Mouse (Mus musculus) CD4-positive helper T cell, adult 2 months (primary cell): ENCODE measurements around the gene Serpinh1.

ENCODE experiments used
- DNase-seq: peaks from one replicate; pipeline ENCODE4 v3.0.0-alpha.2; 2012; ENCODE audit warnings: low read depth, missing footprints, low spot score

The Serpinh1 gene

DNA sequence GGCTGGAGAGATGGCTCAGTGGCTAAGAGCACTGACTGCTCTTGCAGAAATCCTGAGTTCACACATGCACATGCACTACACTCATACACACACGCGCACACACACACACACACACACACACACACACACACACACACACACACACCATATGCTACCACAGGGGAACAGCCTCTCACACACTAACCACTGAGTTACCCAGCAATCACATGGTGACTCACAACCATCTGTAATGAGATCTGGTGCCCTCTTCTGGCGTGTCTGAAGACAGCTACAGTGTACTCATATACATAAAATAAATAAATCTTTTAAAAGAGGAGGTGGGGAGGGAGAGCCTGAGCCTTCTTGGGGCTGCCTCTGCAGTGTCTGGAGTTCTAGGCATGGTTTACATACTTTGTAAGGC lies 21.3 kb upstream of the Serpinh1 start:
- DNase-seq, result peak; percentile 26

DNA sequence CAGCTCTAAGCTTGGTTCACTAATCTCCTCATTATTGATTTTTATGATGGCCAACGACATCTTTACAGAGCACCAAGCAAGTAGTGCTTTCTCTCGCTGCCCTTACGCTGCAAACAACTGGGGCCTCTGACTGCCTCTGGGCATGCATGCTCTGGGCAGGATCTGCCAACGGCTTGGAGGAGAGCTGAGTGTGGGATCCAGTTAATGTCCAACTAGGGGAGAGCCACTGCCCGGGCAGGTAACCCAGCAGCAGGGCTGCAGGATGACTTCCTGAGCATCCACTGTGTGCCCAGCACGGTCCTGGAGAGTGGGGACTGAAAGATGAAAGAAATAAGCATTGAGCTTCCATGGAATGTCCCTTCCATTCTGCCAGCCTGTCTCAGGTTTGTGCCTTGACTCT lies 13.7 kb upstream of the Serpinh1 start:
- no peak for DNase-seq

DNA sequence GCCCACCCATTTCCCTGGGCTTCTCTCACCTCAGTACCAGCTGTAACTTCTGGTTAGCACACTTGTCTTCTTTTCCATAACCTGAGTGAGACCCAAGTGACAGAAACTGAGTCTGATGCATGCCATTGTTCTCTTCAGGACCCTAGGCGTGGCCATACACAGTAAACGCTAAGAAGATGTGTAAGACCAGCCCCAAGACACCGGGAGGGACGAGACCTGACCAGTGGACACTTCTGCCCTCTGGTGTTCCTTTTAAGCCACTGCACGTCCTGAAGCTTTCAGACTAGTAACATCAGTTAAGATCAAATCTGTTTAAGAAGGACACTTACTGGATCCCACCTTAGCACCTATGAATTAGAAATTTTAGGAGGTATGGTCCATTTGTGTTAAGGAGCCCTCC lies 12.0 kb upstream of the Serpinh1 start:
- DNase-seq, result peak; percentile 49

DNA sequence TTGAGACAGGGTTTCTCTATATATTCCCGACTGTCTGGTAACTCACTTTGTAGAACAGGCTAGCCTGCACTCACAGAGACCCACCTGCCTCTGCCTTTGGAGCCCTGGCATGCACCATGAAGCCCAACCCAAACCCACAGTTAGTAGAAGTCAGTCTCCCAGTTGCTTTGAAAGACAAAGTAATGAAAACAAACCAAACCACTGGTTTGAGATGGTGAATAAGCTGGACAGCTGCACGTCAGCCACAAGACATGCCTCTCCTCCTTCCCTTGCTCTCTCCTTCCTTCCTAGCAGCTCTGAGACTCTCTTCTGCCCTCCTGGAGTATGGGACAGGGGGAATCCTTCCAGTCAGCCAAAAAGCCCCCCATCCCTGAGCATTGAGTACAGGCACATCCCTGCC lies 9.1 kb upstream of the Serpinh1 start:
- DNase-seq, result no peak

DNA sequence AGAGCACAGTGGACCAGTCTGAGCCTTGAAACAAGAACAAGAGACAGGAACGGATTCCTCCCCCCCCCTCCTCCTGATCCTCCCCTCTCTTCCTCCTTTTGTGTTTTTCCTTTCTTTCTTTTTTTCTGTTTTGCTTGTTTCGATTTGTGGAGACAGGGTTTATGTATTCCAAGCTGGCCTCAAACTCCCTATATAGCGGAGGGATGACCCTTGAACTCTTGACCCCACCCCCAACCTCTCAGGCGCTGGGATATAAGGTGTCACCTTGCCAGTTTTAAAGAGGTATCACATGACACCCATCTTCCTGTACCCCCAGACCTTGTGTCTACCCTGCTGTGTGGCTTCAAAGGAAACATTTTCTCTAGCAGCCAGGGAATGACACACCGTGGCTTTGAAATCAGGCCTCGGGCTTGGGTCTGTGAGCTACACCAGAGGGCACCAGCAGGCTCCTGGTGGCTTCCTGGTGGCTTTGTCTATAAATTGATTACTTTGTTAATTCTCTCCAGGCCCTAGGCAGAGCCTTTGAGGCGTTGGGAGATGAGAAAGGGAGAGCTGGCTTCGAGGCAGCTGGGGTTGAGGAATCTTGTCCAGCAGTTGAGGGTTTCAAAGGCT lies 7.9 kb upstream of the Serpinh1 start:
- DNase-seq, result no peak

DNA sequence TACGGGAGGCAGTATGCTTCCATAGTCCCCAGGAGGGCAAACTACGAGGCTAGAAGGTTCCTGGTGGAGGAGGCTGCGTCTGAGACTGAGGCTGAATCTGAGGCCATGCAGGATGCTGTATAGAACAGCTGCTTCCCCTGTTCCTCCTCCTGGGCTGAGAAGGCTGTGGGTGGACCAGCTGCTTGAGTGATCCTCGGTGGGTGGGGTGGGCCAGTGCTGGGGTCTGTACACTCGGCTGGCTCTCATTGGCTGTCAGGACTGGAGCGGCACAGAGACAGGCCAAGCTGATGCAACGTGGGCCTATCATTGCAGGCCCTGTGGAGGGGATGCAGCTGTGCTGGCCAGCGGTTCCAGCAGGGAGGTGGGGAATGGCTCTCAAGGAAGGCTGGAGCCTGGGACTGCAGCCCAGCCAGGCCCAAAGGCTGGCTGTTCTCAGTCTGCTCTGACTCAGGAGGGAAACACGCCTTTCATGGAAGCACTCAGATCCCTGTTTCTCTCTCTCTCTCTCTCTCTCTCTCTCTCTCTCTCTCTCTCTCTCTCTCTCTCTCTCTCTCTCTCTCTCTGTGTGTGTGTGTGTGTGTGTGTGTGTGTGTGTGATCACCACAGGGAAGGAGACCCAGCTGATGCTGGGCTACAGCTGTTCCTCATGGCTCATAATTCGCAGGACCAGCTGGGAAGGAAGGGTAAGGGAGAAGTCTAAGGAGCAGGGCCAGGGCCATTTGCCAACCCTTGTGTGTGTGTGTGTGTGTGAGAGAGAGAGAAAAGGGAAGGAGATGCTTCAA lies 7.2 kb upstream of the Serpinh1 start:
- no peak for DNase-seq

DNA sequence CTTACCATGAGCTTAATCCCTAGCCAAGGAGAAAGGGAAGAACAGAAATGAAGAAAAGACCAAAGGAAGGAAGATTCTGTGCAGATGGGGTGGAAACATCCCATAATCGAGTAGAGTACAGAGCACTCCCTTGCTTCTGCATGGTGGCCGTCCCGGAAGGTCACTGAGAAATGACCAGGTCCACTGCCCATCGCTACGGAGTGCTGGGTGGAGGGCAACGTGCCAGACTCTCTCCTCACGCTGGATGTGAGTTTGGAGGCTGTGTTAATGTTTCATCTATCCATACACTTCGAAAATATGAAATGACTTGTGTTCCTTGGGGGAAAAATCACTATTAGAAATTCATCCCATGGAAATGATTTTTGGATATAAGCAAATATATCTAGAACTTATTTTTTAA lies 5.3 kb upstream of the Serpinh1 start:
- no peak for DNase-seq

DNA sequence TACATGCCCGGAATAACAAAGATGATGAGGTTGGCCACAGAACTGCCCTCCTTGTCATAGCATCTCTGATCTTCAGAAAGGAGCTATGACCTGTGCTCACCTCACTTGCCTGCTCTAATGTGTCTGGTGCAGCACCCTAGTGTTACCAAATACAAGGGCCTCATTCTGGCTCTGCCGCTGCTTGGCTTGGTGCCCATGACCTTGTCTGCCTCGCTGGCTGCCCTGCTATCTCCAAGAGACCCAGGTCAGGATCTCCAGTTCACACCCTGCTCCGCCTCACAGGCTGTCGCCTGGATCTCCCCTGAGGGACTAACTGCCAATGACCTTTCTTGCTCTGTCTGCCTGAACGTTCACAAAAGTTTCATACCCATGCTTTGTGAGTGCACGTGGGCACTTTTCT lies 4.2 kb upstream of the Serpinh1 start:
- no peak for DNase-seq

DNA sequence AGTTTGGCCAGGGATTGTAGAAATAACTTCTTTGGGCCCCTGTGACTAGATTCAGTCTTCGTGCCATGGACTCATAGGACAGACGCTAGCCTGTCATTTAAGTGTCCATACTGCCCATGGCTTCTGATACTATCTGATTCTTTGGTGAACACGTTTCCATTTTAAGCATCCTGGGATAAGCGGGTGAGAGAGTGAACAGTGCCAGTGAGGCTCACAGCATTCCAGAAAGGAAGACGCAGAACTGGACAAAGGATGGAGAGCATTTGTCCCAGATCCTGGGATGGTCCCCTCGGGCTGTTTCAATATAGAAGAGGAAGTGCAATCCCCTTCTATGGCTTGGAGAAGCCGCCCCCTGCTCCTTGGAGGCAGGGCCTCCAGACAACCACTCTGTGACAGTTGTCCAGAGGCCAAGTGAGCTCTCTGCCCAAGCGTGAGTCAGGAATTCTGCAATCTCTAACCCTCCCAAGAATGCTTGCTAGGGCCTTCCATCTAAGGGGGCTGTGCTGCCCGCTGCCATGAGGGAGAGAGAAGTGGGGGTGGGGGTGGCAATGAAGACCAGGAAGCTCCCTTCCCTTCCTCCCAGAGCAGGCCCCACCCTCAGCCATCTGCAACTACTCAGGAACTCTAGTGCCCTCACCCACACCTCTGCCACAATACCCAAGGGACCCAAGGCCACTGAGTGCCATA lies 3.3 kb upstream of the Serpinh1 start:
- DNase-seq, result no peak

DNA sequence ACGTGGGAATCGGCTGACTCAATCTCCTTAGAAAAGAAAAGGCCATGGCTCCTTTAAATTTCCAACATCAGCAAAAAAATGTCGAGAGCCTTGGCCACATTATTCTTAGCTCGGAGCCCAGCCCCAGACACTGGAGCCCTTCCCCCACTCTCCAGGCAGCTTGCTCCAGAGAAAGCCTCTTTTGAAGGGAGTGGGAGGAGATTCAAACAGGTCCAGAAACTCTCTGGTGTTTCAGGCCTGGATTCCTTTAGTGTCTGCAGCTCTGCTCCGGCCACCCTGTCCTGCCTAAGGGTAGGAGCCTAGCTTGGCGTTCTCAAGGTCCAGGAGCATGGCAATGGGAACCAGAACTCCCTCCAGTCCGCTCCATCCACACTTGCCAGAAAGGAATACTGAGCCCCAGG lies 2.7 kb upstream of the Serpinh1 start:
- no peak for DNase-seq

DNA sequence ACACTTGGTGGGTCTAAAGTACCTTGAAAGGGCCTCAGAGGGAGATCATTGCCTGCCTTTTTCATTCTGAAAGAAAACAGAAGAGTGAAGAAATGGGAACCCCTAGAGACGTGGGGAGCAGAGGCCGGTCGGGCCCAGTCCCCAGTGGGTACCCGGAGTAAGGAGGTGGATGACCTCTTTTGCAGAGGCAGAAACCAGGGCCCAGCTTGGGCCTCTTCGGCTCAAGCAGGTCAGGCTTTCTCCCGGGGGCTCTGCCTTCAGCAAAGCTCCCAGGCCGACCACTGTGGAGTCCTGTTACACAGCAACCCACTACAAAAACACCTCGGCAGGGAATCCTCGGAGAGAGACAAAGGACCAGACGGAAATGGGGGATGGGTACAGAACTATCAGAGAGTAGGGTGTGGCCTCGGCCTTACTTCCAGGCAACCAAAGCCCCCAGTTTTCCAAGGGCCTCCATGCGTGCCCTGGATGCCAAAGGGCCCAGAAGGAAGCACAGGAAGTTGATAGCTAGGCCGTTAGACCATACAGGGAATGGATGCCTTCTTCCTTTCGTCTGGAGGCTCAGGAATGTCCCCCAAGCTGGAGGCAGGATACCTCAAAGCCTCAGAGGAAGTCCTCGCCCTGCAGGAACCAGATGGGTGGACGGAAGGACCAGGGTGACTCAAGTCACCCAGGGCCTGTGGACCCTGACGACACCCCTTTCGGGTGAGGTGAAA lies 1.1 kb downstream of the Serpinh1 start:
- no peak for DNase-seq

DNA sequence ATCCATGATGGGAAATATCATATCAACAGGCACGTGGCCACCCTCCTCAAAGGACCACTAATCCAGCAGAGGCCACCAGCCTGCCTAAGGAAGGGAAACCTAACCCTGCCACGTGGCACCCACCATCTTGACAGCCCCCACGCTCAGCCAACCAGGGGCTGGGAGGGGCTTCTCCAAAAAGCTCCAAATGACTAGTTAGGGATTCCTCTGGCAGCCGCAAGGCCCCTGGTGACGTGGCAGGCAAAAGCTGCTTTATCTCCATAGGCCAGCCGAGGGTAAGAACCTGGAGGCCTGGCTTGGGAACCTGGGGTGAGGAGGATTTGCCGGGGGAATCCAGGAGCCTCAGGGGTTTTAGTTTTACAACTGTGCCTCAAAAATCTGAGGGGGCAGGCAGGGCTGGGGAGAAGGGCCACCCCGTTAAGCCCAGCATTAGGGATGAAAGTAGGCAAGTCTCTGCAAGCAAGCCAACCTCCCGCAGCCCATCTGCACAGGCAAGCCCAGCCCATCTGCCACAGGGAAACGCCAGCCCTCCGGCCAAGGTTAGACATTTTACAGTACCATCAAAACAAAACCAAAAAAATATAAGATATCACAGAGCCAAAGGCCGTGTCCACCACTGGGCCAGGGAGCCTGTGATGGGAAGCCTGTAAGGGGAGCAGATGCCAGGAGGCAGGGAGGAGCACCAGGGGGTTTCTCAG lies 1.8 kb downstream of the Serpinh1 start:
- no peak for DNase-seq

DNA sequence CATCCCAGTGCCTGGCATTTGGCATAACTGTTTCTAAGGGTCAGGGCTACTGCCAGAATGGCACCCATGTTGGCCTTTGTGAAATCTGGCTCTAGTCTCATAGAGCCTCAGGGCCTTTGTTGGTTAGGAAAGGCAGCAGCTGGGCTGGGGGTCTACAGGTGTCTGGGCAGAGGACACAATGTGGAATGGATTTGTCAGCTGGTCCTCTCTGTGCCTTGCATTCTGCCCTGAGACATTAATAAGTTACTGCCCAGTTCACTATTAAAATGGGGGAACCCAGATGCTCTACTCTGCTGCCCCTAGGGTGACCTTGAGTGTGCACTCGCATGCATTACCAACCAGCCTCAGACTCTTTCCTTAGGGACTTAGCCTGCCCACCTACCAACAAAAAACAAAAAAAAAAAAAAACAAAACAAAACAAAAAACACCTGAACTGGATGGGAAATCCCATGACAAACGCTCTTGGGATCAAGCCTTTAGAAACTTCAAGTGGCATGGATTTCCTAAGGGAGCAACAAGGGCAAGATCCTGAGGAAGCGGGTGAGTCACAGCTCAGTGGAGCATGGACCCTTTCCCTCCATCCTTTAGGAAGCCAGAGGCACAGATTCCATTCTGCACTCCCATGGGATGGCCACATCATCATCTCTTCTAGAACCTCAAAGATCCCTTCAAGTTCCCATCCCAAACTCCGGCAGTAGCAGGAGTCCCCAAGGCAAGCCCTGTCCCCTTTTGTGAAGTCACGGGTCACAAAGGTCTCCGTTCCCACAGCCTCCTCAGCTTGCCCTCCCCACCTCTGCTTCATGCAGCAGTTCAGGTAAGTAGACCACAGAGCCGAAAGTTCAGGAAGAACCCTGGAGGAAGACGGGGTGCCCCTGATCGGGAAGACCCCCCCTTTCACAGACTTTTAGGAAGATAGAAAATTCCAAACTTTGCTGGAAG lies 3.0 kb downstream of the Serpinh1 start:
- no peak for DNase-seq

DNA sequence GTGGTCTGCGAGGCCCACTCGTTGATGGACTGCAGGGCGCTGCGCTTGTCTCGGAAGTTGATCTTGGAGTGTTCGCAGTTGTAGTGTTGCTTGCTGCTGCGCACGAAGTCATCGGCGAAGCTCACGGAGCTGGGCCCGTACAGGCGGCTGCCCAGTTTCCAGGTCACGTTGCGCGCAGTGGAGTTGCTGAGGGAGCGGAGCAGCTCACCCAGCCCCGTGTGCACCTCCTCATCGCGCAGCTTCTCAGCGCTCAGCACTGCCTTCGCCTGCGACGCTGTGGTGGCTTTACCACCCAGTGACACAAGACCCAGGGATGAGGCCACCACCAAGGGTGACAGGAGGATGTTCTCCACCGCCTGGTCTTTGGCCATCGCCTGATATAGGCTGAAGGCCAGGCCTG lies 4.2 kb downstream of the Serpinh1 start:
- no peak for DNase-seq

DNA sequence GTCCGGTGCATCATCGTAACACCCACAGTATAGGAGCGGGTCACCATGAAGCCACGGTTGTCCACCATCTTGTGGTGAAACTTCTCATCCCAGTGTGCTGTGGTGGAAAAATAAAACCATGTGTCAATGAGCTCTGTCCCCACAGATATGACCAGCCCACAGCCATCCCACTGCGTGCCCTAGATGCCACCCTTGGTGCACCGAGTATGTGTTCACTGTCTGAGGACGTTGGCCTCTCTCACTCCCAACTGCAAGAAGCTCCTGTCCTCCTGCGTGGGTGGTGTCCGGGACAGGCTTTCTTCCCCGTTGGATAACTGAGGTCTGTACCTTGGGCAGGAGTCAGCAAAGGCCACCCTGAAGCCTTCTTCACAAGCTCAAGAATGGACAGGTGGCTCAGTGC lies 5.8 kb downstream of the Serpinh1 start:
- DNase-seq, result no peak

DNA sequence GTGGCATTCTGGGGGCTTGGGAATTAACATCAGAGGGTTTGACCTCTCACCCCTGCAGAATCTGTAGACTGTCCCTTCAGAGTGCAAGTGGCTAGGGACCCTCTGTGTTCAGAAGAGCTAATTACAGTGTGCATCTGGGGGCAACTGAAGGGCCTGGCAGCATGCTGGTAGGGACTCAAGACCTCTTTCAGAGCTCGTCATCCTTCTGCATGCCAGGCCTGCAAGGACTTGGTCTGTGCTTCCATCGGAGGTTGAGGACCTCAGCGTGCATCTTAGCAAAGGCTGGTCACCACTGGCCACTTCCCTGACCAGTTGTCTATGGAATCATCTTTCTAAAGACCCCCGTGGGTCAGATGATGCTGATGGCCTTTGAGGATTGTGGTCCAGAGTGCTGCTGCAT lies 9.5 kb downstream of the Serpinh1 start:
- no peak for DNase-seq

DNA sequence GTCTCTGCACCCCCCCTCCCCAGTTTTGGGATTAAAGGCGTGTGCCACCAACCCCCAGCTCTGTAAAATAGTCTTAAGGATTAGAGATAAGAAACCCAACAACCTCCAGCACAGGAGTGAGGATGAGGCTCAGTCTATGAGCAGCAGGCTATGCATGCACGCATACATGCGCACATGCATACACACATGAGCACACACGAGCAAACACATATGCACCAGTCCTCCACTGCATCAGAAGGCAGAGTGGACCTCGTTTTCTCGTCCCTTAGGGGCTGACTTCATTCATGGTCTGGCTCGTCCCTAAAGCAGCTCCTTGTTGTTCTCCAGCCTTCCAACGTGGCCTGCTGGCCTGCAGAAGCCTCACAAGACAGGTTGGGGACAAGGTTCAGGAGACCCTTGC lies 12.3 kb downstream of the Serpinh1 start:
- DNase-seq, result no peak

DNA sequence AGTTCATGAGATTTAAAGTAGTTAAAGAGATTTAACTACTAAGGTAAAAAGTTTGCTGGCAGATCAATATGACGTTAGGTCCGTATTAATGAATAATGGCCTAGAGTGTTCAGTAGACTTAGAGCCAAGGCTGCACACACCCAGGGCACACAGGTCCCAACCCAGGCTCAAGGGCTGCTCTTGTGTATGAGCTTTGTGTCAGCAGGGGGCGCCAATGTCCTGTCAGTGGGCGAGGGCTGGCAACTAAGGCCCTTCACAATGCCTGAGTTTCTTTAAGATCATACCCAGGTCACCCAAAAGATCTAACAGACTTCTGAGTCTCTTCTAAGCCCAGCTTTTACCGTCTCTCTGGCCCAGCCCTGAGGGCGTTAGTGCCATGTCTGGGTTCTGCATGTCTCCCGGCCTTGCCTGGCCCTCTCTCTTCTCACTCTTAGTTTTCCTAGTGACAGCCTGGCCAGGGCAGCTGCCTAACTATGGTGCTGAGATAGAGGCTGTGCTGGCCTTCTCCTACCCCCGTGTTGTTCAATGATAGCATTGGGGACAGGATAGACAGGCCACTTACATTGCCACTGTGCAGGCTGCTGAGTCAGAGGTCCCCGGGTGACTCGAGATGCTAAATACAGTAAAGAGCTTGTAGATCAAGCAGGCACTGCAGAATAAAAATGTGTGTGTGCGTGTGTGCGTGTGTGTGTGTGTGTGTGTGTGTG lies 20.1 kb downstream of the Serpinh1 start:
- DNase-seq, result peak; percentile 55

DNA sequence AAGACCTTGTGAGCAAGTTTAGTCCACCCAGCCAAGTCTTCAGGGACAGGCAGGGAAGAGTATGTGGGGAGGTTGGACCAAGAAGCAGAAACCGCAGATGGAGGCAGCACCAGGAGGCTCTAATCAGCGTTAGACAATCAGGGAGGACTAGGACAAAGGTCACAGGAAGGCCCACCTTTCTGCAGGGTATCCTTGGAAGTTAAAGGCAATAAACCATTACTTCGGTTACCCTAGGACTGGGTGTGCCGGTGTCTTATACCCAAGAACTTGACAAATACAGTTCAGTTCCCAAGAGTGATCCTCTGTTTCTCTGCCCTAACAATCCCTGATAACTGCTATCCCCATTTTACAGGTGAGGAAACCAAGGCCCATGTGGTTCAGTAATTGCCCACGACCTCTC lies 23.0 kb downstream of the Serpinh1 start:
- DNase-seq, result no peak

DNA sequence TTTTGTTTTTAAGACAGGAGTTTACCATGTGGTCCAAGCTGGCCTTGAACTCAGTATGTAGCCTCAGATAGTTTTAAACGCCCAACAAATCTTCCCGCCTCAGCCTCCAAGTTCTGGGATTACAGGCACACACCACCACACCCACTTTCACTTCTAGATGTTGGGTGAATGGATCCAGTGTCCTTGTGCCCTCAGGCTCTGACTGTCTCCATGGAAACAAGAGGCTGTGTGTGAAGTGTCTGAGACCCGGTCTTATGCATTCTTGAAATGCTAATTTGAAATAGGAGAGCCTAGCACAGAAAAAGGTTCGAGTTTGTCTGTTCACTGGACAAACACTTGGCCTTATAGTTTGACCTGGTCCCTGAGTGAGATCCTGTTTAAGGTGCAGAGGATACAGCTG lies 24.2 kb downstream of the Serpinh1 start:
- no peak for DNase-seq
